Comparison of ENCODE assay signal across 8 mouse cellular contexts in genomic region chr2:126429282-126429681, GRCm38 (mm10).
DNase-seq lines count a peak whose midpoint lies in the region; ATAC-seq and TF ChIP-seq lines count a peak whose summit lies in the region.
"Had no signal": no experiment of that assay in that cellular context is flagged by ENCODE, and none has a peak within 500 bp of the region (broad histone marks: within the 10 kb centered on the region; RNA-seq: fewer than 3 reads in every experiment).

No protein-coding gene starts in this region.

- DNase-seq in ES-E14 (ENCODE audit: low read depth, low spot score), result peak; percentile 47
- peak; percentile 32 for DNase-seq in adrenal gland, adult 8-10 months
- DNase-seq in hindbrain, embryonic 11.5 days (ENCODE audit: low spot score), result peak; percentile 68
- peak; percentile 20 for DNase-seq in layer of hippocampus, adult 9-11 months
- peak; percentile 45 for DNase-seq in right cerebral cortex, postnatal 14 days

- WGBS in embryonic facial prominence, embryonic 12.5 days, result 14% methylated on average over 3 of the region's 3 CpGs
- 17% methylated on average over 3 of the region's 3 CpGs for WGBS in hindbrain, embryonic 11.5 days

- in situ Hi-C loops in ES-E14 (cut with MboI; ENCODE audit: low sequenced_read_pairs in 2 of 2, unreplicated experiment in 2 of 2), result no loop called here

- H3K9me3 ChIP-seq in ES-E14 (ENCODE audit: control insufficient read depth, insufficient read depth, low read depth, low read length), result no peaks in the 10 kb centered on the region
- H3K9me3 ChIP-seq in embryonic facial prominence, embryonic 12.5 days, result no peaks in the 10 kb centered on the region
- no peaks in the 10 kb centered on the region for H3K9me3 ChIP-seq in hindbrain, embryonic 11.5 days (ENCODE audit: control insufficient read depth, low read length)
- H3K9me3 ChIP-seq: liver, embryonic 15.5 days had no signal

- no peak overlapping the region for H3K27ac ChIP-seq in ES-E14 (ENCODE audit: insufficient read depth, low read depth, low read length, poor library complexity, severe bottlenecking)
- no peak overlapping the region for H3K27ac ChIP-seq in embryonic facial prominence, embryonic 12.5 days
- no peak overlapping the region for H3K27ac ChIP-seq in hindbrain, embryonic 11.5 days (ENCODE audit: low read depth, low read length)
- H3K27ac ChIP-seq: liver, embryonic 15.5 days had no signal

- no peaks in the 10 kb centered on the region for H3K27me3 ChIP-seq in embryonic facial prominence, embryonic 12.5 days
- no peaks in the 10 kb centered on the region for H3K27me3 ChIP-seq in hindbrain, embryonic 11.5 days (ENCODE audit: control insufficient read depth, insufficient read depth, low read length)
- H3K27me3 ChIP-seq: liver, embryonic 15.5 days had no signal

- no peak overlapping the region for H3K4me3 ChIP-seq in ES-E14 (ENCODE audit: insufficient read depth in 1 of 2, low read depth in 1 of 2, low read length in 2 of 2, poor library complexity in 1 of 2, severe bottlenecking in 1 of 2)
- H3K4me3 ChIP-seq in embryonic facial prominence, embryonic 12.5 days, result no peak overlapping the region
- no peak overlapping the region for H3K4me3 ChIP-seq in hindbrain, embryonic 11.5 days (ENCODE audit: low read depth, low read length)
- H3K4me3 ChIP-seq: liver, embryonic 15.5 days had no signal

- H3K4me1 ChIP-seq in ES-E14 (ENCODE audit: control insufficient read depth in 2 of 2, insufficient read depth in 2 of 2, low read length in 2 of 2, poor library complexity in 1 of 2), result no peaks in the 10 kb centered on the region
- no peaks in the 10 kb centered on the region for H3K4me1 ChIP-seq in embryonic facial prominence, embryonic 12.5 days
- no peaks in the 10 kb centered on the region for H3K4me1 ChIP-seq in hindbrain, embryonic 11.5 days (replicated peaks; ENCODE audit: control insufficient read depth, insufficient read depth, low read length)
- H3K4me1 ChIP-seq: liver, embryonic 15.5 days had no signal

- no peaks in the 10 kb centered on the region for H3K36me3 ChIP-seq in ES-E14 (ENCODE audit: control insufficient read depth, insufficient read depth, low read length, poor library complexity, severe bottlenecking)
- no peaks in the 10 kb centered on the region for H3K36me3 ChIP-seq in embryonic facial prominence, embryonic 12.5 days
- no peaks in the 10 kb centered on the region for H3K36me3 ChIP-seq in hindbrain, embryonic 11.5 days (ENCODE audit: control insufficient read depth, insufficient read depth, low read length)
- H3K36me3 ChIP-seq: liver, embryonic 15.5 days had no signal

- H3K9ac ChIP-seq in ES-E14 (ENCODE audit: insufficient read depth, low read depth, low read length, poor library complexity, severe bottlenecking), result no peak overlapping the region
- H3K9ac ChIP-seq in embryonic facial prominence, embryonic 12.5 days, result no peak overlapping the region
- H3K9ac ChIP-seq in hindbrain, embryonic 11.5 days (ENCODE audit: low read depth, low read length), result no peak overlapping the region
- H3K9ac ChIP-seq: liver, embryonic 15.5 days had no signal

- ATAC-seq in embryonic facial prominence, embryonic 12.5 days (ENCODE audit: insufficient number of reproducible peaks, insufficient read depth, low FRiP score, low TSS enrichment), result peak; percentile 52; the same call in 1 of the 2 replicates
- ATAC-seq in hindbrain, embryonic 11.5 days (ENCODE audit: low FRiP score), result peak; percentile 25; the same call in 1 of the 2 replicates
- peak; percentile 91 for ATAC-seq in megakaryocyte progenitor cell, adult 5-6 weeks (replicated peaks; ENCODE audit: poor library complexity)

- H3K4me2 ChIP-seq in embryonic facial prominence, embryonic 12.5 days (replicated peaks), result no peak overlapping the region
- no peak overlapping the region for H3K4me2 ChIP-seq in hindbrain, embryonic 11.5 days (replicated peaks; ENCODE audit: low read depth, low read length)
- H3K4me2 ChIP-seq: liver, embryonic 15.5 days had no signal

TF ChIP-seq in ES-E14, 5 proteins besides CTCF, POLR2A, EP300 and RAD21:
- TF ChIP-seq ZC3H11A (IDR thresholded peaks at IDR 0.05; ENCODE audit: borderline replicate concordance, low read depth, low read length) (peak; percentile 74), ZNF384 (IDR thresholded peaks at IDR 0.05; ENCODE audit: low read depth, low read length) (no peak)

Comparison
In these comparisons a context has a peak if more than half of its experiments do, and no peak if none do; other contexts are left out.
1. ATAC-seq: peak in every context shown above with its lines; median percentile 91 in megakaryocyte progenitor cell, adult 5-6 weeks; 52 in embryonic facial prominence, embryonic 12.5 days; 25 in hindbrain, embryonic 11.5 days.